Mouse (Mus musculus) forebrain, postnatal 0 days (tissue): ENCODE results near the gene Brca1. TPM values are rescaled to one million over a fixed set of nuclear protein-coding genes. Genes with fewer than 3 reads are reported as not detected.
"Not testable (repeated sequence)": the region's sequence is repeated elsewhere in the genome, so short reads cannot be mapped to it uniquely, and the experiment has no call there.

ENCODE experiments used
- ATAC-seq: fragments of 200-750 bp; cut with Nextera tagmentation; 2 replicates; pipeline ENCODE4 v1.8.0; 2017; ENCODE audit warnings: mild to moderate bottlenecking, moderate library complexity
- DNase-seq: peaks from one replicate; pipeline ENCODE4 v3.0.0-alpha.2; 2015
- H3K27ac ChIP-seq: fragments of 300-500 bp; sonication (generic); 2 replicates; pipeline ENCODE4 v1.5.1; 2014; ENCODE audit warnings: low read depth, mild to moderate bottlenecking, antibody characterized with exemption, low read length, moderate library complexity, mixed read lengths
- H3K27me3 ChIP-seq: fragments of 300-500 bp; sonication (generic); 2 replicates; pipeline ENCODE4 v1.6.1; 2014; ENCODE audit warnings: mild to moderate bottlenecking, low read length, mixed read lengths; ENCODE audit not compliant: insufficient read depth
- H3K36me3 ChIP-seq: fragments of 300-500 bp; sonication (generic); 2 replicates; pipeline ENCODE4 v1.6.1; 2014; ENCODE audit warnings: mild to moderate bottlenecking, moderate library complexity; ENCODE audit not compliant: insufficient read depth
- H3K4me1 ChIP-seq: fragments of 300-500 bp; sonication (generic); 2 replicates; pipeline ENCODE4 v1.6.1; 2014; ENCODE audit warnings: antibody characterized with exemption; ENCODE audit not compliant: insufficient read depth
- H3K4me2 ChIP-seq: fragments of 300-500 bp; sonication (generic); 2 replicates; pipeline ENCODE4 v1.6.1; 2014; ENCODE audit warnings: low read depth, mild to moderate bottlenecking, moderate library complexity
- H3K4me3 ChIP-seq: fragments of 300-500 bp; sonication (generic); 2 replicates; pipeline ENCODE4 v1.5.1; 2014; ENCODE audit warnings: low read depth, low read length, mixed read lengths
- H3K9ac ChIP-seq: fragments of 300-500 bp; sonication (generic); 2 replicates; pipeline ENCODE4 v1.6.1; 2014; ENCODE audit warnings: mild to moderate bottlenecking
- H3K9me3 ChIP-seq: fragments of 300-500 bp; sonication (generic); 2 replicates; pipeline ENCODE4 v1.6.1; 2016; ENCODE audit warnings: low read length
- CTCF ChIP-seq: sonication (generic); IDR thresholded peaks from 2 replicates; pipeline ENCODE4 v1.5.1; 2016; ENCODE audit warnings: antibody characterized with exemption, control low read depth, low read depth
- WGBS: fragments of 180-500 bp; shearing (Covaris S2); extraction: QIAGEN DNeasy Blood & Tissue Kit; methylation state at CpG from one replicate; pipeline ENCODE4 v1.1.7; 2014; 5-methylcytosine and 5-hydroxymethylcytosine counted together
- polyA plus RNA-seq: library from polyadenylated mRNA; unstranded; fragments of >200 nt; fragmentation: Nextera tagmentation; extraction: Ambion mirVana; gene quantifications from 2 replicates; pipeline ENCODE4 v1.2.1, GENCODE M21; 2015
- total RNA-seq: library from RNA; depleted of rRNA; stranded (reverse); fragments of >200 nt; gene quantifications from 2 replicates; pipeline ENCODE4 v1.2.3, GENCODE M21; 2014

The Brca1 gene
- total and polyA plus RNA-seq, 2 experiments from 2014 or later = 1.3 to 4.2 TPM

- Histone ChIP-seq H3K4me2 (no peak overlapping the region), H3K4me1 (no peaks in the 10 kb centered on the region), H3K27ac (no peak overlapping the region), H3K9ac (no peak overlapping the region), H3K4me3 (no peak overlapping the region), H3K27me3 (no peaks in the 10 kb centered on the region), H3K9me3 (no peaks in the 10 kb centered on the region), H3K36me3 (peaks cover 51% of the 10 kb centered on the region)
- no peak for ATAC-seq
- WGBS = 85% methylated on average over 12 of the region's 12 CpGs
- DNase-seq = no peak
- TF ChIP-seq CTCF = no peak
These were observed 93.5 kb downstream of the Brca1 start for GRCm38 (mm10) chr11:101458217-101458616.

- 86% methylated on average over 9 of the region's 9 CpGs for WGBS
- Histone ChIP-seq H3K27ac (no peak overlapping the region), H3K4me2 (no peak overlapping the region), H3K36me3 (peaks cover 51% of the 10 kb centered on the region), H3K4me1 (no peaks in the 10 kb centered on the region), H3K27me3 (no peaks in the 10 kb centered on the region), H3K9me3 (no peaks in the 10 kb centered on the region), H3K9ac (no peak overlapping the region), H3K4me3 (no peak overlapping the region)
- DNase-seq (no peak), ATAC-seq (no peak)
- no peak for TF ChIP-seq CTCF
These were observed 94.1 kb downstream of the Brca1 start for GRCm38 (mm10) chr11:101457631-101458030.

GRCm38 (mm10) chr11:101455627-101456026 is 96.1 kb downstream of the Brca1 start:
- TF ChIP-seq CTCF = no peak
- ATAC-seq = no peak
- Histone ChIP-seq H3K36me3 (peaks cover 32% of the 10 kb centered on the region), H3K4me3 (no peak overlapping the region), H3K9me3 (no peaks in the 10 kb centered on the region), H3K9ac (no peak overlapping the region), H3K4me1 (no peaks in the 10 kb centered on the region), H3K27me3 (no peaks in the 10 kb centered on the region), H3K4me2 (no peak overlapping the region), H3K27ac (no peak overlapping the region)
- no peak for DNase-seq
- WGBS = 87% methylated on average over 7 of the region's 7 CpGs

- no peaks in the 10 kb centered on the region for H3K4me1 ChIP-seq
- no peak overlapping the region for H3K4me2 ChIP-seq
- H3K36me3 ChIP-seq = peaks cover 24% of the 10 kb centered on the region
- ATAC-seq (no peak), DNase-seq (no peak)
- H3K27me3 ChIP-seq = no peaks in the 10 kb centered on the region
- no peaks in the 10 kb centered on the region for H3K9me3 ChIP-seq
- no peak overlapping the region for H3K4me3 ChIP-seq
- H3K9ac ChIP-seq = no peak overlapping the region
- H3K27ac ChIP-seq = no peak overlapping the region
- no peak for TF ChIP-seq CTCF
- 9% methylated on average over 6 of the region's 6 CpGs for WGBS
These were observed 97.1 kb downstream of the Brca1 start for GRCm38 (mm10) chr11:101454702-101455101.

- no peaks in the 10 kb centered on the region for H3K4me1 ChIP-seq
- H3K9ac ChIP-seq = no peak overlapping the region
- H3K36me3 ChIP-seq = peaks cover 5% of the 10 kb centered on the region; the same call in 1 of the 2 replicates
- H3K4me3 ChIP-seq = no peak overlapping the region
- no peak for ATAC-seq
- H3K27ac ChIP-seq = no peak overlapping the region
- no peak overlapping the region for H3K4me2 ChIP-seq
- TF ChIP-seq CTCF = no peak
- H3K9me3 ChIP-seq = no peaks in the 10 kb centered on the region
- DNase-seq = no peak
- WGBS = 69% methylated on average over 10 of the region's 10 CpGs
- H3K27me3 ChIP-seq = no peaks in the 10 kb centered on the region
These were observed 99.5 kb downstream of the Brca1 start for GRCm38 (mm10) chr11:101452093-101452774.

GRCm38 (mm10) chr11:101451536-101451935 is 100.2 kb downstream of the Brca1 start:
- H3K4me2 ChIP-seq = no peak overlapping the region
- H3K36me3 ChIP-seq = no peaks in the 10 kb centered on the region
- TF ChIP-seq CTCF = no peak
- ATAC-seq = no peak
- WGBS = 93% methylated on average over 10 of the region's 10 CpGs
- no peaks in the 10 kb centered on the region for H3K4me1 ChIP-seq
- H3K27me3 ChIP-seq = no peaks in the 10 kb centered on the region
- H3K9ac ChIP-seq = no peak overlapping the region
- DNase-seq = no peak
- H3K9me3 ChIP-seq = no peaks in the 10 kb centered on the region
- no peak overlapping the region for H3K4me3 ChIP-seq
- no peak overlapping the region for H3K27ac ChIP-seq

GRCm38 (mm10) chr11:101450394-101450793 is 101.4 kb downstream of the Brca1 start:
- H3K27me3 ChIP-seq = no peaks in the 10 kb centered on the region
- H3K9ac ChIP-seq = no peak overlapping the region
- ATAC-seq = no peak
- WGBS = 91% methylated on average over 3 of the region's 3 CpGs
- H3K36me3 ChIP-seq = peaks cover 6% of the 10 kb centered on the region
- no peak for TF ChIP-seq CTCF
- DNase-seq = no peak
- no peak overlapping the region for H3K27ac ChIP-seq
- no peaks in the 10 kb centered on the region for H3K9me3 ChIP-seq
- no peak overlapping the region for H3K4me2 ChIP-seq
- no peaks in the 10 kb centered on the region for H3K4me1 ChIP-seq
- H3K4me3 ChIP-seq = no peak overlapping the region

- H3K4me1 ChIP-seq, H3K27me3 ChIP-seq, H3K9me3 ChIP-seq, DNase-seq, H3K4me3 ChIP-seq, H3K27ac ChIP-seq, H3K9ac ChIP-seq, H3K4me2 ChIP-seq, ATAC-seq: not testable (repeated sequence)
- WGBS = 91% methylated on average over 4 of the region's 4 CpGs
- H3K36me3 ChIP-seq = peaks cover 13% of the 10 kb centered on the region
These were observed 102.2 kb downstream of the Brca1 start for GRCm38 (mm10) chr11:101449596-101449995.
